Mouse (Mus musculus): ENCODE measurements around the gene Spi1. TPM values are rescaled to one million over a fixed set of nuclear protein-coding genes. Genes with fewer than 3 reads are reported as not detected.

Spi1 gene
- polyA plus RNA-seq (2014; fragmentation: Illumina TruSeq; extraction: RNeasy Lipid Tissue Mini Kit (QIAGEN cat#74804); ENCODE audit: low read depth, low replicate concordance): 15.1 TPM

GRCm38 (mm10) chr2:91081775-91082695 is at the start of gene Spi1:
TSS of gene Spi1 (plus strand) at chr2:91082390.

GRCm38 (mm10) chr2:91035385-91035784 is 46.8 kb upstream of the Spi1 start, which contains the start of gene Rapsn:
TSS of gene Rapsn (plus strand) at chr2:91035620.

GRCm38 (mm10) chr2:91053934-91054382 is 28.2 kb upstream of the Spi1 start, which contains the start of gene Psmc3:
TSS of gene Psmc3 (plus strand) at chr2:91054009.

GRCm38 (mm10) chr2:91070076-91070800 is 12.0 kb upstream of the Spi1 start, which contains the start of gene Slc39a13:
TSS of gene Slc39a13 (minus strand) at chr2:91070417.

GRCm38 (mm10) chr2:91117585-91118275 is 35.5 kb downstream of the Spi1 start, which contains the start of gene Mybpc3:
TSS of gene Mybpc3 (plus strand) at chr2:91118144.

Other genes starting within 250 kb of the Spi1 start
- 140 TPM for gene Mtch2, start 235.2 kb upstream of the Spi1 start, polyA plus RNA-seq (2014; fragmentation: Illumina TruSeq; extraction: RNeasy Lipid Tissue Mini Kit (QIAGEN cat#74804); ENCODE audit: low read depth, low replicate concordance)
- gene C1qtnf4, start 196.5 kb upstream of the Spi1 start, polyA plus RNA-seq (2014; fragmentation: Illumina TruSeq; extraction: RNeasy Lipid Tissue Mini Kit (QIAGEN cat#74804); ENCODE audit: low read depth, low replicate concordance): 8.5 TPM
- gene Kbtbd4, start 177.7 kb upstream of the Spi1 start, polyA plus RNA-seq (2014; fragmentation: Illumina TruSeq; extraction: RNeasy Lipid Tissue Mini Kit (QIAGEN cat#74804); ENCODE audit: low read depth, low replicate concordance): 15.2 TPM
- gene Ndufs3, start 177.6 kb upstream of the Spi1 start, polyA plus RNA-seq (2014; fragmentation: Illumina TruSeq; extraction: RNeasy Lipid Tissue Mini Kit (QIAGEN cat#74804); ENCODE audit: low read depth, low replicate concordance): 156 TPM
- 47.5 TPM for gene Celf1, start 142.0 kb upstream of the Spi1 start, polyA plus RNA-seq (2014; fragmentation: Illumina TruSeq; extraction: RNeasy Lipid Tissue Mini Kit (QIAGEN cat#74804); ENCODE audit: low read depth, low replicate concordance)
- not detected for gene Rapsn, start 46.8 kb upstream of the Spi1 start, polyA plus RNA-seq (2014; fragmentation: Illumina TruSeq; extraction: RNeasy Lipid Tissue Mini Kit (QIAGEN cat#74804); ENCODE audit: low read depth, low replicate concordance)
- gene Psmc3, start 28.4 kb upstream of the Spi1 start, polyA plus RNA-seq (2014; fragmentation: Illumina TruSeq; extraction: RNeasy Lipid Tissue Mini Kit (QIAGEN cat#74804); ENCODE audit: low read depth, low replicate concordance): 158 TPM
- gene Slc39a13, start 12.0 kb upstream of the Spi1 start, polyA plus RNA-seq (2014; fragmentation: Illumina TruSeq; extraction: RNeasy Lipid Tissue Mini Kit (QIAGEN cat#74804); ENCODE audit: low read depth, low replicate concordance): 41.0 TPM
- 0.09 TPM for gene Mybpc3, start 35.8 kb downstream of the Spi1 start, polyA plus RNA-seq (2014; fragmentation: Illumina TruSeq; extraction: RNeasy Lipid Tissue Mini Kit (QIAGEN cat#74804); ENCODE audit: low read depth, low replicate concordance)
- 23.2 TPM for gene Madd, start 101.4 kb downstream of the Spi1 start, polyA plus RNA-seq (2014; fragmentation: Illumina TruSeq; extraction: RNeasy Lipid Tissue Mini Kit (QIAGEN cat#74804); ENCODE audit: low read depth, low replicate concordance)
- gene Nr1h3, start 120.4 kb downstream of the Spi1 start, polyA plus RNA-seq (2014; fragmentation: Illumina TruSeq; extraction: RNeasy Lipid Tissue Mini Kit (QIAGEN cat#74804); ENCODE audit: low read depth, low replicate concordance): 35.6 TPM
- gene Acp2, start 120.5 kb downstream of the Spi1 start, polyA plus RNA-seq (2014; fragmentation: Illumina TruSeq; extraction: RNeasy Lipid Tissue Mini Kit (QIAGEN cat#74804); ENCODE audit: low read depth, low replicate concordance): 27.0 TPM
- 20.7 TPM for gene Ddb2, start 154.6 kb downstream of the Spi1 start, polyA plus RNA-seq (2014; fragmentation: Illumina TruSeq; extraction: RNeasy Lipid Tissue Mini Kit (QIAGEN cat#74804); ENCODE audit: low read depth, low replicate concordance)
- 45.0 TPM for gene Pacsin3, start 173.6 kb downstream of the Spi1 start, polyA plus RNA-seq (2014; fragmentation: Illumina TruSeq; extraction: RNeasy Lipid Tissue Mini Kit (QIAGEN cat#74804); ENCODE audit: low read depth, low replicate concordance)
- 55.6 TPM for gene Arfgap2, start 182.6 kb downstream of the Spi1 start, polyA plus RNA-seq (2014; fragmentation: Illumina TruSeq; extraction: RNeasy Lipid Tissue Mini Kit (QIAGEN cat#74804); ENCODE audit: low read depth, low replicate concordance)

Measured in adipose tissue, adult 10 weeks (tissue).